Mouse (Mus musculus): Measurements from ENCODE around the gene Nkx1-2.

Gene Nkx1-2

GRCm38 (mm10) chr7:132605689-132606088, 6.3 kb upstream of the Nkx1-2 start:
- CTCF ChIA-PET: no interaction called here

GRCm38 (mm10) chr7:132604720-132605119, 5.3 kb upstream of the Nkx1-2 start:
- CTCF ChIA-PET: no interaction called here

- CTCF ChIA-PET: no interaction called here
These were observed 1.5 kb upstream of the Nkx1-2 start for GRCm38 (mm10) chr7:132600926-132601325.

- CTCF ChIA-PET: no interaction called here
These were observed 589 bp upstream of the Nkx1-2 start for GRCm38 (mm10) chr7:132600026-132600425.

- CTCF ChIA-PET: no interaction called here
These were observed 2.0 kb downstream of the Nkx1-2 start for GRCm38 (mm10) chr7:132597251-132598041.

GRCm38 (mm10) chr7:132596557-132597250, 2.7 kb downstream of the Nkx1-2 start:
- CTCF ChIA-PET: no interaction called here

GRCm38 (mm10) chr7:132595787-132596186, 3.6 kb downstream of the Nkx1-2 start:
- CTCF ChIA-PET: no interaction called here

- CTCF ChIA-PET: no interaction called here
These were observed 5.1 kb downstream of the Nkx1-2 start for GRCm38 (mm10) chr7:132594325-132594724.

- CTCF ChIA-PET: no interaction called here
These were observed 5.7 kb downstream of the Nkx1-2 start for GRCm38 (mm10) chr7:132593762-132594161.

GRCm38 (mm10) chr7:132589610-132590009, 9.8 kb downstream of the Nkx1-2 start:
- CTCF ChIA-PET: no interaction called here

GRCm38 (mm10) chr7:132587167-132587566, 12.3 kb downstream of the Nkx1-2 start:
- CTCF ChIA-PET: no interaction called here

GRCm38 (mm10) chr7:132585695-132586491, 13.5 kb downstream of the Nkx1-2 start:
- CTCF ChIA-PET: no interaction called here

- CTCF ChIA-PET: no interaction called here
These were observed 18.0 kb downstream of the Nkx1-2 start for GRCm38 (mm10) chr7:132581441-132581840.

- CTCF ChIA-PET: interaction anchor here (0.7 kb wide), 1 partner anchor 93 kb away, joined by 17 read pairs; no protein-coding TSS in a partner anchor
These were observed 18.9 kb downstream of the Nkx1-2 start for GRCm38 (mm10) chr7:132580511-132580910.

- CTCF ChIA-PET: no interaction called here
These were observed 22.5 kb downstream of the Nkx1-2 start for GRCm38 (mm10) chr7:132576891-132577290.

- CTCF ChIA-PET: no interaction called here
These were observed 23.3 kb downstream of the Nkx1-2 start, which contains the start of gene Oat for GRCm38 (mm10) chr7:132576116-132576650. Oat (minus strand) TSS chr7:132576398.

GRCm38 (mm10) chr7:132575623-132576022, 23.8 kb downstream of the Nkx1-2 start:
- CTCF ChIA-PET: interaction anchor here (0.6 kb wide), 1 partner anchor 15 kb away, joined by 7 read pairs; no protein-coding TSS in a partner anchor

GRCm38 (mm10) chr7:132574646-132575045, 24.8 kb downstream of the Nkx1-2 start:
- CTCF ChIA-PET: no interaction called here

- CTCF ChIA-PET: no interaction called here
These were observed 26.2 kb downstream of the Nkx1-2 start for GRCm38 (mm10) chr7:132573205-132573604.

GRCm38 (mm10) chr7:132572738-132573137, 26.7 kb downstream of the Nkx1-2 start:
- CTCF ChIA-PET: interaction anchor here (0.6 kb wide), 2 partner anchors 9 to 75 kb away, joined by 3 read pairs; no protein-coding TSS in a partner anchor

GRCm38 (mm10) chr7:132571481-132571880, 28.0 kb downstream of the Nkx1-2 start:
- CTCF ChIA-PET: no interaction called here

GRCm38 (mm10) chr7:132570071-132570470, 29.4 kb downstream of the Nkx1-2 start:
- CTCF ChIA-PET: interaction anchor here (0.6 kb wide), 1 partner anchor 1774 kb away, joined by 5 read pairs; no protein-coding TSS in a partner anchor
